ENCODE assay signal across 11 mouse cellular contexts in genomic region chr7:62306896-62307614, GRCm38 (mm10). TPM values are rescaled to one million over a fixed set of nuclear protein-coding genes. Genes with fewer than 3 reads are reported as not detected.
DNase-seq lines count a peak whose midpoint lies in the region; ATAC-seq and TF ChIP-seq lines count a peak whose summit lies in the region.
"Had no signal": no experiment of that assay in that cellular context is flagged by ENCODE, and none has a peak within 500 bp of the region (broad histone marks: within the 10 kb centered on the region; RNA-seq: fewer than 3 reads in every experiment).

No protein-coding gene starts in this region.

- H3K27me3 ChIP-seq in forebrain, embryonic 14.5 days (replicated peaks; ENCODE audit: control insufficient read depth, insufficient read depth, low read length): no peaks in the 10 kb centered on the region
- H3K27me3 ChIP-seq in neural tube, embryonic 15.5 days (replicated peaks): no peaks in the 10 kb centered on the region
- H3K27me3 ChIP-seq: heart, embryonic 13.5 days; liver, embryonic 15.5 days had no signal

- H3K4me3 ChIP-seq in forebrain, embryonic 14.5 days (ENCODE audit: low read depth, low read length): no peak overlapping the region
- no peak overlapping the region for H3K4me3 ChIP-seq in neural tube, embryonic 15.5 days (replicated peaks)
- H3K4me3 ChIP-seq in lung, adult 2 months (replicated peaks; ENCODE audit: extremely low read depth, low read depth, low read length): no peak overlapping the region
- H3K4me3 ChIP-seq: erythroblast, embryonic 14.5 days; heart, embryonic 13.5 days; liver, embryonic 15.5 days had no signal

- no peak for TF ChIP-seq CTCF in lung, adult 2 months (IDR thresholded peaks at IDR 0.05; ENCODE audit: insufficient read depth, low read length)

- no peak overlapping the region for H3K9ac ChIP-seq in forebrain, embryonic 14.5 days (ENCODE audit: low read length)
- H3K9ac ChIP-seq in neural tube, embryonic 15.5 days (replicated peaks): no peak overlapping the region
- H3K9ac ChIP-seq: heart, embryonic 13.5 days; liver, embryonic 15.5 days had no signal

- H3K4me2 ChIP-seq in forebrain, embryonic 14.5 days (ENCODE audit: low read length): no peak overlapping the region
- H3K4me2 ChIP-seq in neural tube, embryonic 15.5 days: no peak overlapping the region
- H3K4me2 ChIP-seq: heart, embryonic 13.5 days; liver, embryonic 15.5 days had no signal

- WGBS in forebrain, embryonic 14.5 days: 33% methylated on average over 6 of the region's 6 CpGs
- 43% methylated on average over 6 of the region's 6 CpGs for WGBS in neural tube, embryonic 15.5 days
- WGBS in lung, adult 2 months: 43% methylated on average over 6 of the region's 6 CpGs

- peak; percentile 6 for DNase-seq in retina, postnatal 1 day
- DNase-seq in retina, embryonic 14.5 days (ENCODE audit: low spot score): no peak
- DNase-seq in forebrain, embryonic 14.5 days (ENCODE audit: low spot score): peak; percentile 76
- peak; percentile 4 for DNase-seq in mesoderm, embryonic 11.5 days (ENCODE audit: low read depth, low spot score)
- no peak for DNase-seq in heart, adult 9 months (ENCODE audit: low spot score in 2 of 2)
- DNase-seq in lung, adult 2 months: no peak
- DNase-seq: kidney, postnatal 10 days had no signal

- no peak for TF ChIP-seq POLR2A in lung, adult 2 months (IDR thresholded peaks at IDR 0.05; ENCODE audit: borderline replicate concordance, extremely low read depth, low read depth, low read length)

- no peaks in the 10 kb centered on the region for H3K9me3 ChIP-seq in forebrain, embryonic 14.5 days (replicated peaks; ENCODE audit: control insufficient read depth, low read length)
- no peaks in the 10 kb centered on the region for H3K9me3 ChIP-seq in neural tube, embryonic 15.5 days (replicated peaks)
- H3K9me3 ChIP-seq: heart, embryonic 13.5 days; liver, embryonic 15.5 days had no signal

- H3K36me3 ChIP-seq in forebrain, embryonic 14.5 days (ENCODE audit: control insufficient read depth, insufficient read depth, low read length): no peaks in the 10 kb centered on the region
- no peaks in the 10 kb centered on the region for H3K36me3 ChIP-seq in neural tube, embryonic 15.5 days
- H3K36me3 ChIP-seq: heart, embryonic 13.5 days; liver, embryonic 15.5 days had no signal

- ATAC-seq in forebrain, embryonic 14.5 days: peak; percentile 82
- peak; percentile 65; the same call in 1 of the 2 replicates for ATAC-seq in neural tube, embryonic 15.5 days (ENCODE audit: low FRiP score)

- peak overlapping the region; percentile 44; the same call in 1 of the 2 replicates for H3K27ac ChIP-seq in forebrain, embryonic 14.5 days (ENCODE audit: low read depth, low read length)
- H3K27ac ChIP-seq in neural tube, embryonic 15.5 days (replicated peaks): no peak overlapping the region
- H3K27ac ChIP-seq: heart, embryonic 13.5 days; liver, embryonic 15.5 days had no signal

- H3K4me1 ChIP-seq in forebrain, embryonic 14.5 days (ENCODE audit: control insufficient read depth, insufficient read depth, low read length): no peaks in the 10 kb centered on the region
- no peaks in the 10 kb centered on the region for H3K4me1 ChIP-seq in neural tube, embryonic 15.5 days
- H3K4me1 ChIP-seq in lung, adult 2 months (ENCODE audit: control insufficient read depth, insufficient read depth, low read length): no peaks in the 10 kb centered on the region
- H3K4me1 ChIP-seq: heart, embryonic 13.5 days; liver, embryonic 15.5 days had no signal

RNA-seq across cellular contexts. Expression of gene Ndn, which starts 39.3 kb away (rescaled TPM):
- polyA plus RNA-seq in forebrain, embryonic 14.5 days (2014; fragmentation: Nextera tagmentation; extraction: Ambion mirVana): 599 and 619 TPM in 2 replicates
- 397 and 487 TPM in 2 replicates for polyA plus RNA-seq in neural tube, embryonic 15.5 days (2015; fragmentation: Nextera tagmentation; extraction: Ambion mirVana)
- 8.9 and 10.1 TPM in 2 replicates for polyA plus RNA-seq in lung, adult 2 months (2012; rRNA removed)

Comparison
In these comparisons a context has a peak if more than half of its experiments do, and no peak if none do; other contexts are left out.
1. DNase-seq: peak in retina, postnatal 1 day (single experiment), forebrain, embryonic 14.5 days (single experiment) and mesoderm, embryonic 11.5 days (single experiment); none in retina, embryonic 14.5 days (single experiment), heart, adult 9 months (0 of 2) and lung, adult 2 months (single experiment).
2. RNA of gene Ndn, which starts 39.3 kb away (polyA plus RNA-seq): 599 to 619 TPM in forebrain, embryonic 14.5 days and 397 to 487 TPM in neural tube, embryonic 15.5 days; 8.9 to 10.1 TPM in lung, adult 2 months; every median in the first group is over 10 times any median in the second.